Mouse (Mus musculus) limb, embryonic 14.5 days (tissue): ENCODE results near the gene Apmap. TPM values are rescaled to one million over a fixed set of nuclear protein-coding genes. Genes with fewer than 3 reads are reported as not detected.

Experiments used
- ATAC-seq: fragments of 200-750 bp; cut with Nextera tagmentation; 2 replicates; pipeline ENCODE4 v1.8.0; 2017; ENCODE audit warnings: low read depth, moderate number of reproducible peaks, moderate TSS enrichment; ENCODE audit not compliant: low FRiP score
- DNase-seq: peaks from one replicate; pipeline ENCODE4 v3.0.0-alpha.2; 2015; ENCODE audit warnings: low spot score
- H3K27ac ChIP-seq: fragments of 300-500 bp; sonication (generic); replicated peaks from 2 replicates; pipeline ENCODE4 v1.5.1; 2014; ENCODE audit warnings: low read depth, mild to moderate bottlenecking, low read length, moderate library complexity, mixed read lengths
- H3K27me3 ChIP-seq: fragments of 300-500 bp; sonication (generic); 2 replicates; pipeline ENCODE4 v1.6.1; 2014; ENCODE audit warnings: low read length, mixed read lengths; ENCODE audit not compliant: control insufficient read depth, insufficient read depth
- H3K36me3 ChIP-seq: fragments of 300-500 bp; sonication (generic); 2 replicates; pipeline ENCODE4 v1.6.1; 2014; ENCODE audit warnings: mild to moderate bottlenecking, low read length, moderate library complexity, mixed read lengths; ENCODE audit not compliant: control insufficient read depth, insufficient read depth
- H3K4me1 ChIP-seq: fragments of 300-500 bp; sonication (generic); 2 replicates; pipeline ENCODE4 v1.6.1; 2014; ENCODE audit warnings: antibody characterized with exemption, low read length, mixed read lengths; ENCODE audit not compliant: control insufficient read depth, insufficient read depth
- H3K4me2 ChIP-seq: fragments of 300-500 bp; sonication (generic); replicated peaks from 2 replicates; pipeline ENCODE4 v1.6.1; 2014; ENCODE audit warnings: low read depth, mild to moderate bottlenecking, low read length, moderate library complexity; ENCODE audit not compliant: severe bottlenecking
- H3K4me3 ChIP-seq: fragments of 300-500 bp; sonication (generic); replicated peaks from 2 replicates; pipeline ENCODE4 v1.5.1; 2014; ENCODE audit warnings: low read length
- H3K9ac ChIP-seq: fragments of 300-500 bp; sonication (generic); 2 replicates; pipeline ENCODE4 v1.6.1; 2014; ENCODE audit warnings: mild to moderate bottlenecking, low read depth, low read length, moderate library complexity; ENCODE audit not compliant: severe bottlenecking
- H3K9me3 ChIP-seq: fragments of 300-500 bp; sonication (generic); 2 replicates; pipeline ENCODE4 v1.6.1; 2016; ENCODE audit warnings: low read length; ENCODE audit not compliant: control insufficient read depth
- POLR2A ChIP-seq: fragments of 200-500 bp; IDR thresholded peaks from 2 replicates; pipeline ENCODE4 v1.8.0; 2012; ENCODE audit warnings: inconsistent platforms, mild to moderate bottlenecking, moderate library complexity, borderline replicate concordance; ENCODE audit not compliant: insufficient read depth, insufficient read length; ENCODE audit errors: extremely low read depth
- WGBS: fragments of 180-500 bp; shearing (Covaris S2); extraction: QIAGEN DNeasy Blood & Tissue Kit; methylation state at CpG from one replicate; pipeline ENCODE4 v1.1.7; 2014; 5-methylcytosine and 5-hydroxymethylcytosine counted together
- polyA plus RNA-seq, 2 experiments: library from polyadenylated mRNA; depleted of rRNA in 1 of 2; stranded (reverse) in 1 of 2; unstranded in 1 of 2; fragments of >200 nt; fragmentation: Nextera tagmentation in 1 of 2; extraction: Ambion mirVana in 1 of 2; gene quantifications; 2 replicates each; pipeline versions ENCODE4 v1.2.1 to v1.2.3; 2012 to 2014

Apmap gene
- polyA plus RNA-seq, 2 experiments: 30.9 to 39.5 TPM

DNA sequence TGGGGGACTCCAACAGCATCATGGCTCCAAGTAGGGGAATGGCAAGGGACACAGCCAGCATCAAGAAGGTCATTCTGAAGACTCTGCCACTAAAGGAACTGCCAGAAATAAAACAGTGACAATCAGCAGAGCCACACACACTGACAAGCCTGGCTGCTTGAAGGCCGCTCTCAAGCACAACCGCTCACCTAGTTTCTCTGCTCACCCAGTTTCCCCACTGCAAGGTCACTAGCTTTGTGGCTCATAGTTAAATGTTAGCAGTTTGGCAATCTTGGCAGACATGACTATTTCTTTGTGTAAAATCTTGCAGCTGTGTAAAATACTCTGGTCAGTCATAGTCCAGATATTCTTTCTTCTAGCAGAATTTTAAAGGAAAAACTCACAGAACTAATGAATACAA lies 8.1 kb downstream of the Apmap start:
- Histone ChIP-seq H3K9ac (no peak overlapping the region), H3K4me1 (no peaks in the 10 kb centered on the region), H3K4me2 (no peak overlapping the region), H3K9me3 (no peaks in the 10 kb centered on the region), H3K4me3 (no peak overlapping the region), H3K27ac (no peak overlapping the region), H3K36me3 (no peaks in the 10 kb centered on the region; the same call in 1 of the 2 replicates), H3K27me3 (no peaks in the 10 kb centered on the region)
- 87% methylated on average over 2 of the region's 2 CpGs for WGBS
- no peak for DNase-seq
- ATAC-seq: no peak
- no peak for TF ChIP-seq POLR2A

DNA sequence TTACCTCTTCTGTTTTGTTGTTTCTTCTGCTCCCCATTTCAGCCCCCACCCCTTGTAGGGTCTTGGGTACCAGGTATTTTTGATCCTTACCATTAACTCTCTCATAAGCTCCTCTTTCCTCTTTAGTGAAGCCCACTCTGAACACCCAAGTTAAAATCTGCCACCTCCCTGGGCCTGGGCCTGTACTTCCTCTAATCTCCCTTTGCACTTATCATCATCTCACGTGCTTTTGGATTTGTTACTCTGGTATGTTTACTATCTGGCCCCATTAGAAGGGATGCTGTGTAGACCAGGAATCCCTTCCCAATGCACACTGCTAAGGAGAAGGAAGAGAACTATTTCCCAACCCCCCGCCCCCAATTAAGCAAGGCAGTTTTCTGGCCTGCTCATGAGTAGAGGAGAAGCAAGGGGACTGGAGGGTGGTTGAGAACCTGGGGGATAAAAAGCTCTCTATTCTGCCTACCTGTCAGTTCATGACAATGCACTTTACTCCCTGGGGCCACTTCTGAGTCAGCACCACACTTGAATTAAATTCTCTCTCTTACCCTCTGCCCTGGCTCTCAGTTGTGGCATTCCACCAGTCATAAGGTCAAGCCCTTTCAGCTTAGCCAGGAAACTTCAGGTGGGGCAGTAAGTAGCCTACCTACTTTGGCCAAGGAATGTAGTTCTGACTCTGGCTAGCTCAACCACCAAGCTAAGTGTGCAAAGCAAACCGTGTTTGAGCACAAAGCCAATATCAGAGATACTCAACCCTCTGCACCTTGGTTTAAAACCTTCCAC lies 12.8 kb downstream of the Apmap start:
- H3K9me3 ChIP-seq: no peaks in the 10 kb centered on the region
- no peaks in the 10 kb centered on the region for H3K4me1 ChIP-seq
- 87% methylated on average over 3 of the region's 3 CpGs for WGBS
- ATAC-seq: no peak
- no peak for DNase-seq
- TF ChIP-seq POLR2A: no peak
- peaks cover 10% of the 10 kb centered on the region; the same call in 1 of the 2 replicates for H3K36me3 ChIP-seq
- no peak overlapping the region for H3K4me3 ChIP-seq
- no peaks in the 10 kb centered on the region for H3K27me3 ChIP-seq
- no peak overlapping the region for H3K9ac ChIP-seq
- no peak overlapping the region for H3K27ac ChIP-seq
- no peak overlapping the region for H3K4me2 ChIP-seq

DNA sequence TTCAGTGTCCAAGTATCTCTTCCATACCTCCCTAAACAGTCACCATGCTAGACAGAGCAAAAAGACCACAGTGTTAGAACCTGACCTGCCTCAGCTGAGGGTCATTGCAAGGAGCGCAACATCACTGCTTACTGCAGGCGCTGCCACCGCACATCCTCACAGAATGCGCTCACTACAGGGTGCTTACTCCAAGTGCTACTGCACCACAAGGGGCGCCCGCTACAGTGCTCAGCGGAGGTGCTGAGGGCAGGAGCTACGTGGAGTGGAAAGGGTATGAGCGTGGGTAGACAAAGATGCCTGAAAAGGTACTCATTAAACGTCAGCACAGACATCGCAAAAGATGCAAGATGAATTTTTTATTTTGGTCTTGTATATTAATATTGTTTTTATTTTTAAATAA lies 19.3 kb downstream of the Apmap start:
- H3K27ac ChIP-seq: no peak overlapping the region
- H3K36me3 ChIP-seq: peaks cover 47% of the 10 kb centered on the region
- ATAC-seq (no peak), DNase-seq (no peak)
- H3K4me1 ChIP-seq: no peaks in the 10 kb centered on the region
- no peaks in the 10 kb centered on the region for H3K9me3 ChIP-seq
- H3K9ac ChIP-seq: no peak overlapping the region
- WGBS: 83% methylated on average over 11 of the region's 11 CpGs
- TF ChIP-seq POLR2A: no peak
- H3K27me3 ChIP-seq: no peaks in the 10 kb centered on the region
- no peak overlapping the region for H3K4me2 ChIP-seq
- H3K4me3 ChIP-seq: no peak overlapping the region

DNA sequence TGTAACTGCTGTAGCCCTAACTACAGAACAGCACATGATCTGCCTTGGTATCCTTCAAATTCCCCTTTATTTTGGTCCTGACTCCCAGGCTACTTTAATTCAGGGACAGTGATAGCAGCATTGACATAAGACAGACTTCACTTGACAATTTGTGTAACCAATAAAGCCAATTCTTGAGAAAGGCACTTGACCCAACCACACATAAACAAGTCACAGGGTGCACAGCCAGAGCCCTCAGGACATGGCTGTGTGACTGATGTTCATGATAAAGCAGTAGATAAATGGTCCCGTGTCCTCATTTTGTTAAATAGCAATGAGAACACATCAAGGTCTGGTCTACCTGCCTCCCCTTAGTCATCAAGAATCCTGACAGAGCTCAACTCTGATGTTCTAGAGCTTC lies 28.7 kb downstream of the Apmap start:
- H3K4me2 ChIP-seq: no peak overlapping the region
- no peak overlapping the region for H3K9ac ChIP-seq
- 81% methylated on average over 1 of the region's 1 CpGs for WGBS
- DNase-seq (no peak), ATAC-seq (no peak)
- H3K4me1 ChIP-seq: no peaks in the 10 kb centered on the region
- no peak overlapping the region for H3K4me3 ChIP-seq
- no peaks in the 10 kb centered on the region for H3K27me3 ChIP-seq
- H3K36me3 ChIP-seq: peaks cover 13% of the 10 kb centered on the region
- no peaks in the 10 kb centered on the region for H3K9me3 ChIP-seq
- TF ChIP-seq POLR2A: no peak
- no peak overlapping the region for H3K27ac ChIP-seq

DNA sequence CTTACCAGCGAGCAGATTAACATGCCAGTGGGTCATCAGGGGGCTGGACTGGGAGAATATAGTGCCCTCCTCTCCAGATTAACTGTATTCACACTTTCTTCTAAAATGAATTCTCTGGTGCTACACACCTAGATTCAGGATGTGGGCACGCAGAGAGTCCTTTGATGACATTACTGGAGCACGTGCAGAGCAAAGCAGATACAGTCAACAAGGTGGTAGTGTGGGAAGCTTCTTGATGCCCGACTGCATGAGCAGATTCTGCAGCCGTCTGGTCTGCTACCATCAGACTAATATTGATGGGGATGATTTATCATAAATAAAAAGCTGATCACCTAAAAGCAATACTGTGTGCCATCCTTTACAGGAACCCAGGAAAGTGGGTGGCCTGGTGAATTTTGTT lies 29.8 kb downstream of the Apmap start:
- Histone ChIP-seq H3K4me3 (no peak overlapping the region), H3K4me2 (no peak overlapping the region), H3K27me3 (no peaks in the 10 kb centered on the region), H3K4me1 (no peaks in the 10 kb centered on the region), H3K27ac (no peak overlapping the region), H3K9ac (no peak overlapping the region), H3K36me3 (peaks cover 4% of the 10 kb centered on the region), H3K9me3 (no peaks in the 10 kb centered on the region)
- no peak for DNase-seq
- no peak for ATAC-seq
- TF ChIP-seq POLR2A: no peak
- WGBS: 74% methylated on average over 5 of the region's 5 CpGs
